Mouse (Mus musculus): ENCODE measurements around the gene Arpc3.
"Not testable (repeated sequence)": the region's sequence is repeated elsewhere in the genome, so short reads cannot be mapped to it uniquely, and the experiment has no call there.

Gene Arpc3

DNA sequence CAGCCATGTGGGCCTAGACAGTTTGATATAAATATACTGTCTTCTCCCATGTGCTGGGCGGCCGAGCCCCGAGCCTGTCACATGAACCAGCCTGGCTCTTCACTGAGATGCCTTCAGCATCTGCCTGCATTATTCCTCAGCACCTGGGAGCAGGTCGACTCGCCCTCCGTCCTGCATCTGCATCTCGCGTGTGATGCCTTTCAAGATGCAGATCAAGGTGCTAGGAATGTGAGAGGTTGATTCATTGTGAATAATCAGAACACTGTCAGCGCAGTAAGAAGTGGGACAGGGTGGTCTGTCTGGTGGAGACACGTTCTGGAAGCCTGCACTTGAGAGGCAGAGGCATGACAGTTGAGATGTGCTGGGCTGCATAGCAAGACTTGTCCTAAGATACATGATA lies 52.8 kb downstream of the Arpc3 start:
- DNase-seq, result no peak

DNA sequence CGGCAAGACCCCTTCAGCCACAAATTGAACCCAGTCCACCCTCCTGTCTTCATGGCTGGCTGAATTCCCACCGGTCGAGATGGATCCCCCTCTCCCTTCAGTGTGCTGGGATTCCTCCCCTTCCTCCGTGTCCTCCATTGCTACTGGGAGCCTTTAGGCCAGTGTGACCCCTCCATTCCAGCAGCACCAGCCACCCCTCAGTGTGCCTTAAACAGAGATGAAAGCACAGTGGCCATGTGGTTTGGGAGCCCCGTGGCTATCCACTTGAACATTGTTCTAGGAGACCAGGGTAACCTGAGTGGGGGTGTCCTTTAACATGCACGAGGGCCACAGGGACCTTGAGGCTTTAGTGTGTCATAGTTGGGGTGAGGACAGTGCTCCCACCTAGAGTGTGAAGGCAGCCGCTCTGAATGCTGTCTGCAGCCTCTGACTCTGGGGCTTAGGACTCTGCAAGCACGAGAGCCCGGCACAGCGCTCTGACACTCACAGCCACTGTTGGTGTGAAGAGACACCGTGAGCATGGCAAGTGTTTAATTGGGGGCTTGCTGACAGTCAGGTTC lies 53.5 kb downstream of the Arpc3 start:
- DNase-seq, result no peak

DNA sequence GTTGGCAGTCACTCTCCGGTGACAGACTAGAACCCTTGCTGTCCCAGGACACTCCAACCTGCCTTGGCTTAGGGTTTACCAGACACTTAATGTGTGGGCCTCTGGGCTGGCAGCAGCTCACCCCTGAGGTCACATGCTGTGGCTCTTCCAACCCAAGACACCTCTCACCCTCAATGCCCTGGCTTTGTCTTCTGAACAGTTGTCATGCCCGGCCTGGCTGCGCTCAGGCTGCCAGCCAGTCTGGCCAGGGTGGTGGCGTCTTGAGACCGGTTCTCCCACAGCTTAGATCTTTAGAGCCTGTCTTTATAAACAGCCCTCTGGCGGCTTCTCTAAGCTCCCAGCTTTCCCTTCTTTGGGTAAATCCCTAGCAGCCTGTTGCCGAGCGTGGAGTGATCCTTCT lies 56.2 kb downstream of the Arpc3 start:
- DNase-seq, result no peak

DNA sequence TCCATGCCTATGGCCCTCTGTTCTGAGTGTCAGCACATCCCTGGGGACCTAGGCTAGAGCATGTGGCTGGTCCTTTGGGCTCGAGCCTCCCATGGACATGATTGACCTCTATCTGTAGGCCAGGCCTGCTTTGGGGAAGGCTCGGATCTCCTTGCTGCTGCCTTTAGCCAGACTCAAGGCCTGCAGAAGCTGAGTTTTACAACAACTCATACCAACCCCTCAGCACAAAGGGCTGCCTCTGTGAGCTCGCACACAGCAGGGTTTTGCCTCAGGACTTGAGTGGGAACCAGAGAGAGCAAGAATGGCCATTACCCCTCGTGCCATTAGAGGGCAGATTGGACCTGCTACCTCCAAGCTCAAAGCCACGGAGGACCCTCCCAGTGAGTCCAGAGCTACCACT lies 57.2 kb downstream of the Arpc3 start:
- DNase-seq, result no peak

DNA sequence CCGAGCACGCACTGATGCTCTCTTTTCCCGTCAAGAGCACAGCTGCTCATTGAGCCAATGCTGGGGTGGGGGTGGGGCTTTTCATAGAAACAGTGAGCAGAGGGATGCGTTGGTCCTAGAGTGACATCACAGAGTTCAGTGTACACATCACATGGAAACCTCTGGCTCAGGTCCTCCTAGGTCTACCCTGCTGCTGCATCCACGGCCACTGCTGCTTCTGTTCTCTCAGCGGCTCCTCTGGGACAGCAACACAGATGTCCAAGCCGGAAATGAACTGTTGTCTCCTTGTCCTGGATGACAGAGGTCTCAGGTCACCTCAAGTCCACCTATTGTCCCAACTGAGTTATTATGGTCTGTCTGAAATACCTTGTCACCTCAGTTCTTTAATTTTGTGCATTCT lies 58.3 kb downstream of the Arpc3 start:
- no peak for DNase-seq

DNA sequence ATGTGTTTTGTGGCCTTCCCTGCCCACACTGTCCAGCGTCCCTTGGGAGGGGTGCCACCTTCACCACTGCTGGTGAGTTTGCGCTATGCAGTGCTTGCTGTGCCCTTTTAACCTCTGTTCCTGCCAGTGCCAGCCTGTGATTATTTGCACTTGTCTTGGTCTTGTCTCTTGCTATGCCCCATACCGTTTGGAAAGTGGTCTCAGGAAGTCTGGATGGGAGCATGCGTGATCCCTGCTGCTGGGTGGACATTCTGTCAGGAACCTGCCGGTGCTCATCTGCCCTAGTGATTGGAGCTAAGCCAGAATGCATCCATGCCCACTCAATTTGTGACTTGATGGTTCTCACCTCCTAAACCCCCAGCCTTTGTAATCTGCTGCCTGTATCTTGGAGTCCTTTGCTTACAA lies 59.2 kb downstream of the Arpc3 start:
- no peak for DNase-seq

DNA sequence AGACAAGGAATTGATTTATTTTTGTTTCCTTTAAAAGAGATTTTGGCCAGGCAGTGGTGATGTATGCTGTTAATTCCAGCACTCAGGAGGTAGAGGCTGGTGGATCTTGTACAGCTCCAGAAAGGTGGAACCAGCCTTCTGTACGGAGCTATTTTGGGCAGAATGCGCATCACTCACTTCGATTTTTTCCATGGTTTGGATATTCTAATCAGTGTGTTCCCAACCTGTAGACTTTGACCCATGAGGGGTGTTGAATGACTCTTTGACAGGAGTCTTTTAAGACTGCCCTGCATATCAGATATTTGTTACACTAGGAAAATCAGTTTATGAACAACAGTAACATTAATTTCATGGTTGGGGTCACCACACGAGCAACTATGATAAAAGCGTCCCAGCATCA lies 59.6 kb downstream of the Arpc3 start:
- DNase-seq, result no peak

DNA sequence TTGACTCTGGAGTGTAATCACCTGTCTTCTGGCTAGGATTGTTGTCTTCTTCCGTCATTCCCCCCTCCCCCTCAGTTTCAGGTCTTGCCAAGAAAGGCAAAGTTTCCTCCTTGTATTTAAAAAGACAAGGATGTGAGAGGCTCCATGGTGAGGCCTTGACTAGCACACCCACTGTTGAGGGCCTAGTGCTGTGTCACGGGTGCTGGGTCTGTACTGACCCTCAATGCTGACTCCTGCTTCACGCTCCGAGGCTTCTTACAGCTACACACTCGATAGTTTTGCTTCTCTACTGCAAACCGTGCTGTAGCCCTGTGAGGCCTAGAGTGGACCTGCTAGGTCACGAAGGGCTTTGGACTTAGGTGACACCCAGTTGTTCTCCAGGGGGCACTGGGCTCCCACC lies 60.5 kb downstream of the Arpc3 start:
- DNase-seq, result no peak

DNA sequence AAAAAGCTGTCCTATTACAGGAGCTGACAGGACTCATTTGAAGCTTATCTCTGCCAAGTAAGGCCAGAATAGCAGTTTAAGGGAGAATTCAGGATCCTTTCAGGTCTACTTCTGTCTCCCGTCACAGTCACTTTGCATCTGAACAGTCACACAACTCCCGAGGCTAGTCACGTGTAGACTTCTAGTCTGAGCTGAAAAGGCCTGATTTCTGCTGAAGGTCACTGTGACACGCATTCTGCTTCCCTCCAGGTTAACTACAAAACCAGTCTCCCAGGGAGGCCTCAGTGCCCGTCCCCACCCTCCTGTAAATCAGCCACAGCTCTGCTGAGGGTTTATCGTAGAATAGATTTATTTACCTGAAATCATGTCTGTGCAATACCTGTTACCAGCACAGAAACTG lies 61.5 kb downstream of the Arpc3 start:
- DNase-seq, result no peak

DNA sequence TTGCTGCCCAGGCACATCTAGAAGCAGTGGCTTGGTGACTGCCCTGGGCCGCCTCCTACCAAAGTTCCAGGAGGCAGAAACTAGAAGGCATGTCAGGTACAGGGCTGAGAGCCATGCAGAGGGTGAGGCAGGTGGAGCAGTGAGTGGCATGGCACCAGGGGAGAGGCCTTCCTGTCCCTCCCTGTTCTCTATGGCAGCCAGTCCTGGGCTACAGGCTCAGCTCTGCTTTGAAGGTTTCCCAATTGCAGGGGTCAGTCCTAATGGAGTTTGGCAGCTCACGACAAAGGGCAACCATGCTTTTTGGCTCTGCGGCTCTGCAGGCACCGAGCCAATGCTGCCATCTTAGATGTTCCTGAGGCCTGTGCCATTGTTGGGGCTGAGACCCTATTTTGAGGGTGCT lies 62.8 kb downstream of the Arpc3 start:
- no peak for DNase-seq

DNA sequence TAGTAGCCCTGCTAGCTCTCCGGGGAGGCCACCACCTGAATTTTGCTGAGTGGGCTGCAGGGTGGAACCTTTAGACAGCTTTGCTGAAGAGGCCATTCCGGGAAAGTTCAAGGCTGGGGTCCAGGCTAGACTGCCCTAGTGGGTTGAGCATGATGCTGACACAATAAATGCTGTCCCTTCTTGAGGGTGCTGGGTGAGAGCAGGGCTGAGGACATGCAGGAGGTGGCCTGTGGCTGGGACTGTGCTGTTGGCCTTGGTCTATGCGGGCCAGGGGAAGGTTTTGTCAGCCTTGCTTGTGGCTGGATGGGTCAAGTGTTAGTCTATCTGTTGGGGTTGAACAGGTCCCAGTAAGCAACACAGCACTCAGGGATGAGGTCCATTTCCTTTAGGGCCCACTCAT lies 63.2 kb downstream of the Arpc3 start:
- no peak for DNase-seq

DNA sequence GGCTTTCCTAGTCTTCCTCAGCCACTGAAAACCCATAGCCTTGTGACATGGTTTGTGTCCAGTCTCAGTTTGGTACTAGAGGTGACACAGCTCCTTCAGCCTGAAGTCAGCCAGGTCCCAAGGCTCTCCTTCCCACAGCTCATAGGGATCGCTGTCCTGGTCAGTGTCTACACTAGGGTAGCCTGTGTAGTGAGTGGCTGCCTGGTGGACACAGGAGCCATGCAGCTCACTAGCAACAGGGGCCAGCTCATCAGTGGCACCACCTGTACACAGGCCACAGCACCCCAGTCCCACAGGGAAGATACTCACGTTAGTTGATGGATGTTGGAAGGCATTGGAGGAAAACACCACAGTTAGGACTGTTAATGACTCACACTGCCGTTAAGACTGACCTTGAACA lies 63.9 kb downstream of the Arpc3 start:
- DNase-seq, result no peak

DNA sequence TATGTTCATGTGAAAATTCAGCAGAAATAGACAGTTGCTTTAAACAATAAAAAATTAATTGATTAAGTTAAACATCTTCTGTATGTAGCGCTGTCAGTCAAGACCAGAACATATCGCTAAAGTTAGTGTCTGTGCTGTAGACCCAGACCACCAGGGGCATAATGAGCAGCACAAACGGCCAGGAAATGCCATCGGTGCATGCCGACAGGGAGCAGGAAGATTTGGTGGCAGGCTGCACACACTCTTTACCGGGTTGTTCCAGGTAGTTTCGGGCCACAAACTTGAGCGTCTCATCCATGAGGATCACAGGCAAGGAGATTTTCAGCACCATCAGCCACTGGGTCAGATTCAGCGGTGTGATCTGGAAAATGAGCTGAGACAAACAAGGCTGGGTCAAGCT lies 65.4 kb downstream of the Arpc3 start:
- not testable (repeated sequence) for DNase-seq

DNA sequence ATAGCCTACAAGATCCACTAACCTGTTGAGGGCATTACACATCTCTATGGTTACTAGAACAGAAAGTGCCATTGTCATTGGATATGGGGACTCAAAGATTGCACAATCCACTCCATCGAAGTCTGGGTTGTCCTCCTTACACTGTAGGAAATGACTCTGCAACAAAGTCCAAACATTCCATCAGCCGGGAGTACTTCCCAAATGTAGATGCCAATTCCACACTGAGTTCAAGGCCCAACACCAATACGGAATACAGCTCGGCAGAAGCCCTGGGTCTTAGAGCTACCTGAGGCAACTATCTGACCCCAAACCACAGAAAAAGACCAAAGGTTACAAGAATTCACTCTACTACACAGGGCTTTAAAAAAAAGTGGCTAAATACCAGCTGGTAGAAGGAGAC lies 66.4 kb downstream of the Arpc3 start:
- no peak for DNase-seq

DNA sequence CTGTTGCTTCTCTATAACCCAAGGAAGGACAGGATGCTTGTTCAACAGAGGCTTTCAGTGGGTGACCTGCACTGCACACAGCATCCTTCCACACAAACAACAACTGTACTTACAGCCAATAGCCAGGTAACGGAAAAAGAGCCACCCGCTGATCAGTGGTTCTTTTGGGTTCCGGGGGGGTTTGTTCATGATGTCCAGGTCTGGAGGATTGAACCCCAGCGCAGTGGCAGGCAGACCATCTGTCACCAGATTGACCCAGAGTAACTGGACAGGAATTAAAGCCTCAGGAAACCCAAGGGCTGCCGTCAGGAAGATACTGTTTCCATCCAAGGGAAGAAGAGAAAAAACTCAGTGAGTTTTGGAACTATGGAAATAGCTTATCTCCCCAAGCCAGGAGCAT lies 67.7 kb downstream of the Arpc3 start:
- DNase-seq, result no peak

DNA sequence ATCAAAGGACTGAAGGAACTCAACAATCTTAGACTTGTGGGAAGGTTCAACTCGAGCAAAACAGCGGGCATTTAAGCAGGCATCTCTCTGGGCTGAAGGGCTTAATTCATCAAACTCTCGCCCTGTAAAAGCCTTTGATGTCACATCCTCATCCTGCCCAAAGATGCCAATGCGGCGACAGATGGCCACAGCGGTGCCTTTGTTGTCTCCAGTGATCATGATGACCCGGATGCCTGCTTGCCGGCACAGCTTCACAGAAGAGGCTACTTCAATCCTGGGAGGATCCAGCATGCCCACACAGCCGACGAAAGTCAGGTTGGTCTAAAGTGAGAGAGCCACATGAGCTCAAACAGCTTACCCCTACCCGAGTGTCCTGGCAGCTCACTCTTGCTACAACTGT lies 69.0 kb downstream of the Arpc3 start:
- DNase-seq, result no peak

DNA sequence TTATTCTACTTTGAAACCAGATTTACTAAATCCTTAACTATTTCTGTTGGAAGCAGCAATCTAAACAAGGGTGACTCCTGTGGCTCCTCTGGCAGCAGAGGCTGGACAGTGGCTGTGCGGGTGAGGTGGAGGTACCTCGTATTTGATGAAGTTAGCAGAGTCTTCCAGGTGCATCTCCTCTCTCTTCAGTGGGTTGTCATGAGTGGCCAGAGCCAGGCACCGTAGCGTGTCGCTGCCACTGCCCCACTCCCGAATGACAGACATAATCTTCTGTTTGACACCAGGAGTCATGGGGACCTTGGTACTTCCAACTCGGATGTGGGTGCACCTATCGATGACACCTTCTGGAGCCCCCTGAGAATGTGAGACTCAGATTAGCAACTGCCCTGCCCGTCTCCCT lies 69.8 kb downstream of the Arpc3 start:
- no peak for DNase-seq
